Mouse (Mus musculus) effector memory CD4-positive, alpha-beta T cell, adult 5 months (primary cell): ENCODE measurements around the gene 6430548M08Rik. TPM values are rescaled to one million over a fixed set of nuclear protein-coding genes. Genes with fewer than 3 reads are reported as not detected.

ENCODE experiments used
- polyA plus RNA-seq: library from polyadenylated mRNA; unstranded; fragments of 100-300 nt; shearing (Covaris generic); gene quantifications from one replicate; pipeline ENCODE4 v1.2.1, GENCODE M21; 2017

6430548M08Rik gene
- 0.35 TPM for polyA plus RNA-seq

DNA sequence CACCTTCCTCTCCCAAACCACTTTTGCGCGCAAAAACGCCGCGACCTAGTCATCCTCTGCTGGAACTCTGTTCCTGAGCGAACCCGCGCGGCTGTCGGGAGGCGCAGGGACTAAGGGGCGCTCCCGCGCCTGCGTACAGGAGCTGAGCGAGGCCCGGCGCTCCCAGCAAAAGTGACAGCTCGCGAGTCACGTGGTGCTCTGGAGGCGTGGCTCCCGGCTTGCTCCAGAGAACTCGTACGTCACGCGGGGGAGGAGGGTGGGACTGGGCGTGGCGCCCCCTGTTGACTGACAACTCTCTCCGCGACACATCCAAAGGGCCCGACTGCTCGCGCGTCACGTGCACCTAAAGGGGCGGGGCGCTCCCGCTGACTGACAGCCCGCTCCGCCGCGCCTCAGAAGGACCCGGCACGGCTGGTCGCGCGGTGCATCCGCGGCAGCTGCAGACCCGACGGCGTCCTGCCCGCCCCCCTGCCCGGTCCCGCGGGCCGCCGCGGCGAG is at the start of gene 6430548M08Rik:
Gene 6430548M08Rik, plus strand, starts transcription at position 395 of the 498 bp plus-strand sequence.

DNA sequence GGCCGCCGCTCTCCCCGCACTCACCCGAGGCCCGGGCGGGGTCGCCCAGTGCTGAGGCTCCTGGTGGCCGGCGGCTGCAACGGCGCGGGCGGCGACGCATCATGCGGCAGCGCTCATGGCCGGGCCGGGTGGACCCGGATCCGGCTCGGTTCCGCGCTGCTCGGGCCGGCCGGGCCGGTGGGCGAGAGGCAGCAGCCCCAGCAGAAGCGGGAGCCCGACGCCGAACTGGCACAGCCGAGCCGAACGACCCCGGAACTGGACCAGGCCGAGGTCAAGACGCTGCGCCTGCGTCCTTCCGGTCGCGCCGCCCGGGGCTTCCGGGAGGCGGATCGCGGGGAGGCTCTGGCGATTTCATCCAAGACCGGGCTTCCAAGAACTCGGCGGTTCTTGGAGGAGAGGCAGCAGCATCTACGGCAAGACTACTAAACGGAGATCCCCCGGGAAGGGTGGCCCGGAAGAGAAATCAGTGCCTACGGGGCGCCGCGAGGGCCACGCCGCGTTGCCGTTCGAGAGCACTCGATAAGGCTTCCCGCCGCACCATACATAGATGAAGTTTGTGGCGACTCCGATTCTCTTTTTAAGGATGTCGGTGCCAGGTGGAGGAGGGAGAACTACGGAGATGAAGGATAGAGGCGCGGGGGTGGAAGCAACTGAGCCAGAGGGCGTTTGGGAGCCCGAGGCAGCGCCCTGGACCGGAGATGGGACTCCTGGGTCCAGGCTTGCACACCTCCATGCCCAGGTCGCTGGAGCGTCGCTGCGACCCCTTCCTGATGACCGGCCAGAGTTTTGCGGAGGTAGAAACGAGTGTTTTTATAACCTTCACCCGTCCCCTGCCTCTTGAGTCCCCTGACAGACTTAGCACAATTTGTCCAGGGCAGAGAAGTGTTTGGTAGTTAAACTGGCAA is 12.6 kb upstream of the 6430548M08Rik start, which contains the start of gene Zdhhc7:
Gene Zdhhc7, minus strand, starts transcription at position 415 of the 905 bp plus-strand sequence.

DNA sequence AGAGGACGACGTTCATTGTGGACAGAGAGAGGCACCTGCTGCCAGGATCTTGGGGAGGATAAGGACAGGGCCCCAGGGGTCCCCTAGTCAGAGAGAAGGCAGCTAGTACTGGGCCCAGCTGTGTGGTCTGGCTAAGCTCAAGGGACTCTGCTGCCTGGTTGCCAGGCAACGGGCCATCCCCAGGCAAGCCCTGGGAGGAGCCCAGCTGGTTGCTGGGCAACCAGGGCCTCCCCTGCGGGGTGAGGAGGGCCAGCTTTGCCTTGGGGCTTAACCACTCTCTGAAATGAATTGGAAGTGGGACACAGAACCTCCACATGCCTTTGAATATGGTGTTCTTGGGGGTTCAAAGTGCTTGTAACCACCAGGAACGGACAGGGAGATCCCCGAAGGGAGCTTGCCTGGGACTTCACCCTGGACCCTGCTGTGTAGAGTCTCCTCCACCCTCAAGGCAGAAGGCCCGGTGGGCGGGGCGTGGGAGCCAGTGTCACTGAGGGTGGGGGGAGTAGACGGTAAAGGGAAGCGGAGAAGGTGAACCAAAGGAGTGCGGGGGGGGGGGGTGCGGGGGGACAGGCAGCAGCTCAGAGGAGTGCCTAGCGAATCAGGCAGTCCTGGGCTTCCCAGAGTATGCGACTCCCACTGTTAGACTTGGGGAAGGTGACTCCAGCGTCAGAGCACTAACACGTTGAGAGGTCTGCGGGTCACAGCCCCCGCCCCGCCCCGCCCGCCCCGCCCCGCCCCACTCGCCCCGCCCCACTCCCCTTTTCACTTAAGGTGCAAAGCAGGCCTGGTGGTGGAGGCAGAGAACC is 63.6 kb downstream of the 6430548M08Rik start, which contains the start of gene Fam92b:
Gene Fam92b, minus strand, starts transcription at position 149 of the 806 bp plus-strand sequence.

Other genes starting within 250 kb of the 6430548M08Rik start
- gene Usp10, start 203.8 kb upstream of the 6430548M08Rik start, polyA plus RNA-seq, result 114 TPM
- 9.3 TPM for gene Gm20388, start 203.3 kb upstream of the 6430548M08Rik start, polyA plus RNA-seq
- gene Crispld2, start 121.7 kb upstream of the 6430548M08Rik start, polyA plus RNA-seq, result not detected
- gene Zdhhc7, start 12.7 kb upstream of the 6430548M08Rik start, polyA plus RNA-seq, result 40.3 TPM
- gene Fam92b, start 63.3 kb downstream of the 6430548M08Rik start, polyA plus RNA-seq, result not detected
- gene Gse1, start 114.3 kb downstream of the 6430548M08Rik start, polyA plus RNA-seq, result 16.4 TPM